8 mouse cellular contexts compared by ENCODE assay signal in the genomic region with DNA sequence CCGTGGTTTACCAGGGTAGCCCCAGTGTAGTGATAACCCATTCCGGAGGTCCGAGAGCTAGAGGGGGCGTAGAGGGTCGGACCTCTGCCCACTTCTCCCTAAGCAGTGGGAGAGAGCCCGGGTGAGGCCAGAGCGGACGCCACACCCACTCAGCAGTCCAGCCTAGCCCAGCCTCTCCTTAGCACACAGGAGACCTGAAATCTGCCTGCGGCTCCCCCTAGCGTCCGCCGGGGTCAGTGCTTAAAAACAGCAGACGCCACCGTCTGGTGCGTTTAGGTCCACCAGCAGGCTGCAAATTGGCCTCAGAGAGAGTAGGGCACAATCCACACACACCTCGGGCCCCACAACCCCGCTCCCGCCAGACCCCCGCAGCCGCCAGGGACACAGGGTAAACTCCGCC. TPM values are rescaled to one million over a fixed set of nuclear protein-coding genes. Genes with fewer than 3 reads are reported as not detected.
DNase-seq lines count a peak whose midpoint lies in the region; ATAC-seq and TF ChIP-seq lines count a peak whose summit lies in the region.

No protein-coding gene starts in this region.

- WGBS in forebrain, embryonic 11.5 days: under 1% methylated on average over 21 of the region's 21 CpGs
- 2% methylated on average over 21 of the region's 21 CpGs for WGBS in heart, embryonic 16.5 days
- under 1% methylated on average over 21 of the region's 21 CpGs for WGBS in liver, embryonic 15.5 days (ENCODE audit: insufficient replicate concordance)
- 2% methylated on average over 21 of the region's 21 CpGs for WGBS in neural tube, embryonic 12.5 days
- 1% methylated on average over 21 of the region's 21 CpGs for WGBS in stomach, postnatal 0 days

- no peaks in the 10 kb centered on the region for H3K27me3 ChIP-seq in C2C12 (ENCODE audit: control insufficient read depth, insufficient read depth, insufficient read length)
- H3K27me3 ChIP-seq in forebrain, embryonic 11.5 days (ENCODE audit: control insufficient read depth, insufficient read depth, low read length): peaks cover 3% of the 10 kb centered on the region; the same call in 1 of the 2 replicates
- H3K27me3 ChIP-seq in heart, embryonic 16.5 days (ENCODE audit: control insufficient read depth, insufficient read depth, low read length): peaks cover 3% of the 10 kb centered on the region; the same call in 1 of the 2 replicates
- peaks cover 71% of the 10 kb centered on the region for H3K27me3 ChIP-seq in liver, embryonic 15.5 days
- peaks cover 24% of the 10 kb centered on the region for H3K27me3 ChIP-seq in neural tube, embryonic 12.5 days (replicated peaks)
- no peaks in the 10 kb centered on the region for H3K27me3 ChIP-seq in stomach, postnatal 0 days (ENCODE audit: control insufficient read depth, insufficient read depth, low read length)

- peak; percentile 82 for ATAC-seq in forebrain, embryonic 11.5 days (replicated peaks; ENCODE audit: low FRiP score)
- ATAC-seq in heart, embryonic 16.5 days (replicated peaks; ENCODE audit: extremely low read depth, insufficient read depth, low FRiP score): peak; percentile 81
- ATAC-seq in liver, embryonic 15.5 days (ENCODE audit: insufficient read depth): peak; percentile 45; the same call in 1 of the 2 replicates
- peak; percentile 83 for ATAC-seq in neural tube, embryonic 12.5 days (ENCODE audit: low FRiP score, low read depth)
- peak; percentile 90 for ATAC-seq in stomach, postnatal 0 days (ENCODE audit: low FRiP score, low TSS enrichment)

- peaks cover 9% of the 10 kb centered on the region; the same call in 1 of the 2 replicates for H3K4me1 ChIP-seq in forebrain, embryonic 11.5 days (replicated peaks; ENCODE audit: control insufficient read depth, insufficient read depth, low read length)
- peaks cover 33% of the 10 kb centered on the region for H3K4me1 ChIP-seq in heart, embryonic 16.5 days (ENCODE audit: control insufficient read depth, insufficient read depth, low read length)
- peaks cover 20% of the 10 kb centered on the region for H3K4me1 ChIP-seq in liver, embryonic 15.5 days (replicated peaks)
- peaks cover 27% of the 10 kb centered on the region for H3K4me1 ChIP-seq in neural tube, embryonic 12.5 days
- peaks cover 7% of the 10 kb centered on the region for H3K4me1 ChIP-seq in stomach, postnatal 0 days (replicated peaks; ENCODE audit: control insufficient read depth, insufficient read depth)

- no peaks in the 10 kb centered on the region for H3K79me3 ChIP-seq in C2C12 (ENCODE audit: low read depth)

- peak; percentile 82 for DNase-seq in c-Kit-positive CD71-negative TER-119-negative erythroid progenitor cells, embryonic 14.5 days (ENCODE audit: low read depth)
- peak; percentile 95 for DNase-seq in forebrain, embryonic 11.5 days (ENCODE audit: low spot score)
- peak; percentile 93 to 94 for DNase-seq in kidney, postnatal 25 days
- DNase-seq in stomach, postnatal 0 days (ENCODE audit: low spot score): peak; percentile 94

- no peaks in the 10 kb centered on the region for H3K36me3 ChIP-seq in C2C12 (ENCODE audit: control insufficient read depth, insufficient read depth)
- no peaks in the 10 kb centered on the region for H3K36me3 ChIP-seq in forebrain, embryonic 11.5 days (ENCODE audit: control insufficient read depth, insufficient read depth, low read length)
- H3K36me3 ChIP-seq in heart, embryonic 16.5 days (ENCODE audit: control insufficient read depth, insufficient read depth): no peaks in the 10 kb centered on the region
- no peaks in the 10 kb centered on the region for H3K36me3 ChIP-seq in liver, embryonic 15.5 days (replicated peaks)
- no peaks in the 10 kb centered on the region for H3K36me3 ChIP-seq in neural tube, embryonic 12.5 days
- no peaks in the 10 kb centered on the region for H3K36me3 ChIP-seq in stomach, postnatal 0 days (ENCODE audit: control insufficient read depth, insufficient read depth, low read length)

- H3K9ac ChIP-seq in forebrain, embryonic 11.5 days (ENCODE audit: low read length): no peak overlapping the region
- peak overlapping the region; percentile 76 for H3K9ac ChIP-seq in heart, embryonic 16.5 days (ENCODE audit: low read length)
- H3K9ac ChIP-seq in liver, embryonic 15.5 days: no peak overlapping the region
- H3K9ac ChIP-seq in neural tube, embryonic 12.5 days: no peak overlapping the region
- H3K9ac ChIP-seq in stomach, postnatal 0 days (ENCODE audit: low read length): peak overlapping the region; percentile 45; the same call in 1 of the 2 replicates

- H3K27ac ChIP-seq in forebrain, embryonic 11.5 days (ENCODE audit: low read depth, low read length): no peak overlapping the region
- peak overlapping the region; percentile 90 for H3K27ac ChIP-seq in heart, embryonic 16.5 days (ENCODE audit: low read length)
- 0 out of 2 replicates have a peak overlapping the region, but pooled peaks have one; percentile 9 for H3K27ac ChIP-seq in liver, embryonic 15.5 days (replicated peaks)
- H3K27ac ChIP-seq in neural tube, embryonic 12.5 days: no peak overlapping the region
- peak overlapping the region; percentile 56; the same call in 1 of the 2 replicates for H3K27ac ChIP-seq in stomach, postnatal 0 days (replicated peaks)

- no peaks in the 10 kb centered on the region for H3K9me3 ChIP-seq in forebrain, embryonic 11.5 days (ENCODE audit: control insufficient read depth, low read length)
- H3K9me3 ChIP-seq in heart, embryonic 16.5 days (replicated peaks; ENCODE audit: control insufficient read depth, low read length): no peaks in the 10 kb centered on the region
- no peaks in the 10 kb centered on the region for H3K9me3 ChIP-seq in liver, embryonic 15.5 days (replicated peaks)
- no peaks in the 10 kb centered on the region for H3K9me3 ChIP-seq in neural tube, embryonic 12.5 days
- no peaks in the 10 kb centered on the region for H3K9me3 ChIP-seq in stomach, postnatal 0 days (ENCODE audit: control insufficient read depth, low read length)

- no peak for TF ChIP-seq EP300 in stomach, postnatal 0 days (optimal IDR thresholded peaks at IDR 0.05)

- peak; percentile 99 for TF ChIP-seq CTCF in C2C12 (IDR thresholded peaks at IDR 0.05; ENCODE audit: control insufficient read depth, insufficient read depth, insufficient read length)
- TF ChIP-seq CTCF in stomach, postnatal 0 days (IDR thresholded peaks at IDR 0.05; ENCODE audit: low read depth): peak; percentile 99

- no peak overlapping the region for H3K4me3 ChIP-seq in C2C12 (ENCODE audit: insufficient read depth, poor library complexity, severe bottlenecking)
- H3K4me3 ChIP-seq in forebrain, embryonic 11.5 days (ENCODE audit: low read depth, low read length): peak overlapping the region; percentile 17; the same call in 1 of the 2 replicates
- peak overlapping the region; percentile 51 for H3K4me3 ChIP-seq in heart, embryonic 16.5 days (ENCODE audit: low read length)
- no peak overlapping the region; the same call in 1 of the 2 replicates for H3K4me3 ChIP-seq in liver, embryonic 15.5 days (replicated peaks)
- peak overlapping the region; percentile 27 for H3K4me3 ChIP-seq in neural tube, embryonic 12.5 days
- peak overlapping the region; percentile 19 for H3K4me3 ChIP-seq in stomach, postnatal 0 days (ENCODE audit: low read depth, low read length)

- H3K4me2 ChIP-seq in forebrain, embryonic 11.5 days (ENCODE audit: low read depth, low read length, severe bottlenecking): peak overlapping the region; percentile 35; the same call in 1 of the 2 replicates
- H3K4me2 ChIP-seq in heart, embryonic 16.5 days (ENCODE audit: low read depth, low read length): peak overlapping the region; percentile 80
- peak overlapping the region; percentile 49 for H3K4me2 ChIP-seq in liver, embryonic 15.5 days
- H3K4me2 ChIP-seq in neural tube, embryonic 12.5 days (replicated peaks): peak overlapping the region; percentile 57
- H3K4me2 ChIP-seq in stomach, postnatal 0 days (replicated peaks; ENCODE audit: low read depth): peak overlapping the region; percentile 54

- H3ac ChIP-seq in C2C12 (ENCODE audit: control insufficient read depth, insufficient read length, low read depth): peak overlapping the region; percentile 5

- no peaks in the 10 kb centered on the region for H3K79me2 ChIP-seq in C2C12 (ENCODE audit: control insufficient read depth, insufficient read depth)

RNA-seq across cellular contexts. Expression of gene Exoc3l4, which starts 3.5 kb away (rescaled TPM):
- 58.3 TPM for polyA plus RNA-seq in C2C12 (2012; fragmentation: generic; extraction: Trizol)
- polyA plus RNA-seq in forebrain, embryonic 11.5 days (2014; fragmentation: Nextera tagmentation; extraction: Ambion mirVana): 3.0 and 3.3 TPM in 2 replicates
- polyA plus RNA-seq in heart, embryonic 16.5 days (2015; fragmentation: Nextera tagmentation; extraction: Ambion mirVana): 13.3 and 14.9 TPM in 2 replicates
- polyA plus RNA-seq in liver, embryonic 15.5 days (2015; fragmentation: Nextera tagmentation; extraction: Ambion mirVana): 22.5 and 23.5 TPM in 2 replicates
- polyA plus RNA-seq in neural tube, embryonic 12.5 days (2016; fragmentation: Nextera tagmentation; extraction: Ambion mirVana): 3.0 and 3.3 TPM in 2 replicates
- 7.3 and 8.6 TPM in 2 replicates for polyA plus RNA-seq in stomach, postnatal 0 days (2015; fragmentation: Nextera tagmentation; extraction: Ambion mirVana)

RNA-seq across cellular contexts. Expression of gene Lbhd2, which starts 6.7 kb away (rescaled TPM):
- polyA plus RNA-seq in C2C12 (2012; fragmentation: generic; extraction: Trizol): not detected
- not detected in 2 replicates for polyA plus RNA-seq in forebrain, embryonic 11.5 days (2014; fragmentation: Nextera tagmentation; extraction: Ambion mirVana)
- polyA plus RNA-seq in heart, embryonic 16.5 days (2015; fragmentation: Nextera tagmentation; extraction: Ambion mirVana): 1.3 and 1.4 TPM in 2 replicates
- not detected in 2 replicates for polyA plus RNA-seq in liver, embryonic 15.5 days (2015; fragmentation: Nextera tagmentation; extraction: Ambion mirVana)
- 0.42 and 0.51 TPM in 2 replicates for polyA plus RNA-seq in neural tube, embryonic 12.5 days (2016; fragmentation: Nextera tagmentation; extraction: Ambion mirVana)
- polyA plus RNA-seq in stomach, postnatal 0 days (2015; fragmentation: Nextera tagmentation; extraction: Ambion mirVana): 2.2 TPM in 2 replicates

RNA-seq across cellular contexts. Expression of gene Tnfaip2, which starts 29.0 kb away (rescaled TPM):
- 119 TPM for polyA plus RNA-seq in C2C12 (2012; fragmentation: generic; extraction: Trizol)
- 1.5 and 2.0 TPM in 2 replicates for polyA plus RNA-seq in forebrain, embryonic 11.5 days (2014; fragmentation: Nextera tagmentation; extraction: Ambion mirVana)
- 3.2 and 4.8 TPM in 2 replicates for polyA plus RNA-seq in heart, embryonic 16.5 days (2015; fragmentation: Nextera tagmentation; extraction: Ambion mirVana)
- polyA plus RNA-seq in liver, embryonic 15.5 days (2015; fragmentation: Nextera tagmentation; extraction: Ambion mirVana): 70.3 and 79.5 TPM in 2 replicates
- 1.9 and 3.3 TPM in 2 replicates for polyA plus RNA-seq in neural tube, embryonic 12.5 days (2016; fragmentation: Nextera tagmentation; extraction: Ambion mirVana)
- polyA plus RNA-seq in stomach, postnatal 0 days (2015; fragmentation: Nextera tagmentation; extraction: Ambion mirVana): 14.5 and 15.6 TPM in 2 replicates

RNA-seq across cellular contexts. Expression of gene Cdc42bpb, which starts 35.8 kb away (rescaled TPM):
- polyA plus RNA-seq in C2C12 (2012; fragmentation: generic; extraction: Trizol): 48.1 TPM
- polyA plus RNA-seq in forebrain, embryonic 11.5 days (2014; fragmentation: Nextera tagmentation; extraction: Ambion mirVana): 42.7 and 44.0 TPM in 2 replicates
- 19.6 and 27.3 TPM in 2 replicates for polyA plus RNA-seq in heart, embryonic 16.5 days (2015; fragmentation: Nextera tagmentation; extraction: Ambion mirVana)
- 6.6 and 9.4 TPM in 2 replicates for polyA plus RNA-seq in liver, embryonic 15.5 days (2015; fragmentation: Nextera tagmentation; extraction: Ambion mirVana)
- polyA plus RNA-seq in neural tube, embryonic 12.5 days (2016; fragmentation: Nextera tagmentation; extraction: Ambion mirVana): 41.7 and 44.9 TPM in 2 replicates
- 18.6 and 18.7 TPM in 2 replicates for polyA plus RNA-seq in stomach, postnatal 0 days (2015; fragmentation: Nextera tagmentation; extraction: Ambion mirVana)

Comparison
In these comparisons a context has a peak if more than half of its experiments do, and no peak if none do; other contexts are left out.
1. H3K4me3 ChIP-seq: peak in forebrain, embryonic 11.5 days (single experiment), heart, embryonic 16.5 days (single experiment), neural tube, embryonic 12.5 days (single experiment) and stomach, postnatal 0 days (single experiment); none in C2C12 (single experiment) and liver, embryonic 15.5 days (single experiment).
2. H3K27ac ChIP-seq: peak in heart, embryonic 16.5 days (single experiment), liver, embryonic 15.5 days (single experiment) and stomach, postnatal 0 days (single experiment); none in forebrain, embryonic 11.5 days (single experiment) and neural tube, embryonic 12.5 days (single experiment).
3. H3K9ac ChIP-seq: peak in heart, embryonic 16.5 days (single experiment) and stomach, postnatal 0 days (single experiment); none in forebrain, embryonic 11.5 days (single experiment), liver, embryonic 15.5 days (single experiment) and neural tube, embryonic 12.5 days (single experiment).
4. Peak in every context shown above with its lines, with median percentiles within 50 percentile points of each other: DNase-seq, ATAC-seq and H3K4me2 ChIP-seq.